ENCODE assay signal across 25 mouse cellular contexts in genomic region chr5:50636539-50636938, GRCm38 (mm10).
DNase-seq lines count a peak whose midpoint lies in the region; ATAC-seq and TF ChIP-seq lines count a peak whose summit lies in the region.
"Had no signal": no experiment of that assay in that cellular context is flagged by ENCODE, and none has a peak within 500 bp of the region (broad histone marks: within the 10 kb centered on the region; RNA-seq: fewer than 3 reads in every experiment).

No protein-coding gene starts in this region.

- TF ChIP-seq EP300 in CH12.LX (IDR thresholded peaks at IDR 0.05; ENCODE audit: low read length), result no peak
- no peak for TF ChIP-seq EP300 in MEL (IDR thresholded peaks at IDR 0.05; ENCODE audit: low read depth in 1 of 2, low read length in 2 of 2)

- DNase-seq in 416B (ENCODE audit: low read depth) (peak; percentile 1), CH12.LX (ENCODE audit: extremely low read depth) (no peak), ES-E14 (ENCODE audit: low read depth, low spot score) (no peak), MEL (ENCODE audit: low read depth, low spot score) (no peak)
- no peak for DNase-seq in testis, postnatal 10 days (ENCODE audit: low spot score)
- no peak for DNase-seq in left cerebral cortex, postnatal 25 days (ENCODE audit: low spot score in 2 of 2)
- no peak for DNase-seq in left cerebral cortex, adult 18-20 months (ENCODE audit: low spot score in 2 of 2)
- DNase-seq: adrenal gland, adult 2 months; adrenal gland, adult 8-10 months; adrenal gland, postnatal 10 days; adrenal gland, postnatal 14 days; adrenal gland, postnatal 25 days; adrenal gland, postnatal 36 days; B cell, adult 2 months; cerebellum, adult 11 months; cerebellum, adult 11-12 months; cerebellum, adult 18-20 months; cerebellum, adult 2 months; cerebellum, adult 8-10 months; cerebellum, adult 9-10 months had no signal

- TF ChIP-seq CTCF in CH12.LX (conservative IDR thresholded peaks at IDR 0.05 in 1 of 2, IDR thresholded peaks at IDR 0.05 in 1 of 2; ENCODE audit: low read depth in 2 of 2, low read length in 2 of 2) (no peak), MEL (IDR thresholded peaks at IDR 0.05 in 2 of 3, conservative IDR thresholded peaks at IDR 0.05 in 1 of 3; ENCODE audit: control insufficient read depth in 1 of 3, insufficient read depth in 1 of 3, low read depth in 2 of 3, low read length in 3 of 3, poor library complexity in 1 of 3, severe bottlenecking in 1 of 3) (no peak)

- ATAC-seq in kidney, embryonic 14.5 days (ENCODE audit: low FRiP score, low TSS enrichment), result no peak
- ATAC-seq: activated CD4-positive, CD25-positive, alpha-beta regulatory T cell, adult 4 months; CD4-positive, CD25-positive, alpha-beta regulatory T cell, adult 4 months; Patski had no signal

- dilution Hi-C loops in CH12.LX (cut with MboI; ENCODE audit: extremely low pct_ligation_motif_present, extremely low pct_unique_long_range_greater_than_20kb, low sequenced_read_pairs), result no loop called here

- H3K4me2 ChIP-seq in CH12.LX (ENCODE audit: insufficient read depth, low read depth, poor library complexity, severe bottlenecking), result no peak overlapping the region
- no peak overlapping the region for H3K4me2 ChIP-seq in kidney, embryonic 14.5 days (replicated peaks; ENCODE audit: low read depth, low read length)

- H3K4me3 ChIP-seq in CH12.LX (replicated peaks in 1 of 3; ENCODE audit: low read depth in 2 of 3, low read length in 2 of 3, poor library complexity in 1 of 3) (no peak overlapping the region), ES-E14 (ENCODE audit: insufficient read depth in 1 of 2, low read depth in 1 of 2, low read length in 2 of 2, poor library complexity in 1 of 2, severe bottlenecking in 1 of 2) (no peak overlapping the region), MEL (ENCODE audit: control insufficient read depth in 1 of 2, insufficient read depth in 1 of 2, low read depth in 2 of 2, low read length in 2 of 2) (no peak overlapping the region)
- H3K4me3 ChIP-seq in kidney, embryonic 14.5 days (ENCODE audit: low read length), result no peak overlapping the region

- TF ChIP-seq RAD21 in CH12.LX (IDR thresholded peaks at IDR 0.05; ENCODE audit: low read depth, low read length) (no peak), MEL (IDR thresholded peaks at IDR 0.05; ENCODE audit: low read depth, low read length) (no peak)

- H3K4me1 ChIP-seq in CH12.LX (ENCODE audit: control insufficient read depth in 1 of 2, insufficient read depth in 2 of 2) (no peaks in the 10 kb centered on the region), ES-E14 (ENCODE audit: control insufficient read depth in 2 of 2, insufficient read depth in 2 of 2, low read length in 2 of 2, poor library complexity in 1 of 2) (no peaks in the 10 kb centered on the region), MEL (ENCODE audit: control insufficient read depth in 1 of 2, insufficient read depth in 2 of 2, low read length in 2 of 2) (no peaks in the 10 kb centered on the region)
- no peaks in the 10 kb centered on the region for H3K4me1 ChIP-seq in kidney, embryonic 14.5 days (ENCODE audit: control insufficient read depth, insufficient read depth, low read length)

- H3K9ac ChIP-seq in CH12.LX (ENCODE audit: insufficient read depth, low read depth), result no peak overlapping the region
- no peak overlapping the region for H3K9ac ChIP-seq in ES-E14 (ENCODE audit: insufficient read depth, low read depth, low read length, poor library complexity, severe bottlenecking)
- no peak overlapping the region for H3K9ac ChIP-seq in MEL (ENCODE audit: control insufficient read depth, low read depth, low read length, poor library complexity, severe bottlenecking)
- H3K9ac ChIP-seq in kidney, embryonic 14.5 days (ENCODE audit: low read depth, low read length), result no peak overlapping the region

- no peaks in the 10 kb centered on the region for H3K79me2 ChIP-seq in CH12.LX (replicated peaks; ENCODE audit: control insufficient read depth, extremely low read depth, insufficient read depth, poor library complexity, severe bottlenecking)
- H3K79me2 ChIP-seq in MEL (ENCODE audit: control insufficient read depth, insufficient read depth, low read length, poor library complexity), result no peaks in the 10 kb centered on the region

- H3K9me3 ChIP-seq in CH12.LX (replicated peaks; ENCODE audit: low read length), result no peaks in the 10 kb centered on the region
- no peaks in the 10 kb centered on the region for H3K9me3 ChIP-seq in ES-E14 (ENCODE audit: control insufficient read depth, insufficient read depth, low read depth, low read length)
- H3K9me3 ChIP-seq in MEL (replicated peaks; ENCODE audit: insufficient read depth, low read length), result no peaks in the 10 kb centered on the region
- no peaks in the 10 kb centered on the region for H3K9me3 ChIP-seq in kidney, embryonic 14.5 days (ENCODE audit: control insufficient read depth, low read length)
- H3K9me3 ChIP-seq: G1E had no signal

- H3K27me3 ChIP-seq in CH12.LX (replicated peaks) (no peaks in the 10 kb centered on the region), MEL (ENCODE audit: control insufficient read depth in 1 of 2, insufficient read depth in 2 of 2, low read length in 2 of 2) (no peaks in the 10 kb centered on the region)
- H3K27me3 ChIP-seq in kidney, embryonic 14.5 days (ENCODE audit: control insufficient read depth, insufficient read depth, low read length), result no peaks in the 10 kb centered on the region

- TF ChIP-seq POLR2A in CH12.LX (IDR thresholded peaks at IDR 0.05; ENCODE audit: low read depth, low read length), result no peak
- no peak for TF ChIP-seq POLR2A in MEL (IDR thresholded peaks at IDR 0.05; ENCODE audit: control insufficient read depth in 1 of 2, insufficient read depth in 1 of 2, low read depth in 1 of 2, low read length in 2 of 2, poor library complexity in 1 of 2)

- intact Hi-C loops in left cerebral cortex, postnatal 25 days (cut with DNase I), result no loop called here

- H3K27ac ChIP-seq in CH12.LX (ENCODE audit: insufficient read depth, low read depth), result no peak overlapping the region
- H3K27ac ChIP-seq in ES-E14 (ENCODE audit: insufficient read depth, low read depth, low read length, poor library complexity, severe bottlenecking), result no peak overlapping the region
- no peak overlapping the region for H3K27ac ChIP-seq in MEL (ENCODE audit: control insufficient read depth, low read depth, low read length)
- no peak overlapping the region for H3K27ac ChIP-seq in kidney, embryonic 14.5 days (ENCODE audit: low read depth, low read length)

- H3K36me3 ChIP-seq in CH12.LX (replicated peaks in 1 of 2; ENCODE audit: control insufficient read depth in 1 of 2, insufficient read depth in 1 of 2, low read length in 1 of 2), result no peaks in the 10 kb centered on the region
- no peaks in the 10 kb centered on the region for H3K36me3 ChIP-seq in ES-E14 (ENCODE audit: control insufficient read depth, insufficient read depth, low read length, poor library complexity, severe bottlenecking)
- H3K36me3 ChIP-seq in MEL (ENCODE audit: control insufficient read depth in 1 of 2, insufficient read depth in 2 of 2, low read length in 2 of 2), result no peaks in the 10 kb centered on the region
- no peaks in the 10 kb centered on the region for H3K36me3 ChIP-seq in kidney, embryonic 14.5 days (ENCODE audit: control insufficient read depth, insufficient read depth, low read length)
- H3K36me3 ChIP-seq: G1E had no signal

- in situ Hi-C loops in CH12.LX (cut with MboI; ENCODE audit: low pct_ligation_motif_present, low pct_unique_long_range_greater_than_20kb, low sequenced_read_pairs), result no loop called here
- in situ Hi-C loops in ES-E14 (cut with MboI; ENCODE audit: low sequenced_read_pairs in 2 of 2, unreplicated experiment in 2 of 2), result no loop called here

TF ChIP-seq in CH12.LX, 34 proteins besides CTCF, POLR2A, EP300 and RAD21:
- TF ChIP-seq MAZ (IDR thresholded peaks at IDR 0.05; ENCODE audit: low read depth, low read length), result no peak
- TF ChIP-seq GABPA (IDR thresholded peaks at IDR 0.05; ENCODE audit: insufficient replicate concordance, low read depth, low read length), result no peak
- TF ChIP-seq MAFK (IDR thresholded peaks at IDR 0.05; ENCODE audit: insufficient replicate concordance, low read length), result peak; percentile 90

TF ChIP-seq in ES-E14, 5 proteins besides CTCF, POLR2A, EP300 and RAD21:
- TF ChIP-seq ZNF384 (IDR thresholded peaks at IDR 0.05; ENCODE audit: low read depth, low read length), result no peak
- peak; percentile 67 for TF ChIP-seq MAFK (IDR thresholded peaks at IDR 0.05; ENCODE audit: insufficient read depth, low read depth, low read length)

TF ChIP-seq in MEL, 35 proteins besides CTCF, POLR2A, EP300 and RAD21:
- TF ChIP-seq GATA1 (IDR thresholded peaks at IDR 0.05; ENCODE audit: low read depth, low read length), result no peak
- peak; percentile 52; the same call in 1 of the 2 replicates for TF ChIP-seq MAFK (IDR thresholded peaks at IDR 0.05; ENCODE audit: borderline replicate concordance, low read depth, low read length)
